Mouse (Mus musculus) kidney, embryonic 16.5 days (tissue): ENCODE data around the gene Mad2l2. TPM values are rescaled to one million over a fixed set of nuclear protein-coding genes. Genes with fewer than 3 reads are reported as not detected.
"Not testable (repeated sequence)": the region's sequence is repeated elsewhere in the genome, so short reads cannot be mapped to it uniquely, and the experiment has no call there.

Experiments
- ATAC-seq: fragments of 200-750 bp; cut with Nextera tagmentation; 2 replicates; pipeline ENCODE4 v1.8.0; 2017; ENCODE audit warnings: moderate TSS enrichment; ENCODE audit not compliant: low FRiP score, low TSS enrichment
- H3K27ac ChIP-seq: fragments of 300-500 bp; sonication (generic); 2 replicates; pipeline ENCODE4 v1.5.1; 2014; ENCODE audit warnings: low read length
- H3K27me3 ChIP-seq: fragments of 300-500 bp; sonication (generic); 2 replicates; pipeline ENCODE4 v1.6.1; 2014; ENCODE audit warnings: low read length, control low read depth, mixed read lengths; ENCODE audit not compliant: insufficient read depth
- H3K36me3 ChIP-seq: fragments of 300-500 bp; sonication (generic); 2 replicates; pipeline ENCODE4 v1.6.1; 2014; ENCODE audit warnings: low read length, control low read depth, mixed read lengths; ENCODE audit not compliant: insufficient read depth
- H3K4me1 ChIP-seq: fragments of 300-500 bp; sonication (generic); 2 replicates; pipeline ENCODE4 v1.6.1; 2014; ENCODE audit warnings: low read length, control low read depth, mixed read lengths; ENCODE audit not compliant: insufficient read depth
- H3K4me2 ChIP-seq: fragments of 300-500 bp; sonication (generic); replicated peaks from 2 replicates; pipeline ENCODE4 v1.6.1; 2014; ENCODE audit warnings: low read depth, low read length
- H3K4me3 ChIP-seq: fragments of 300-500 bp; sonication (generic); 2 replicates; pipeline ENCODE4 v1.5.1; 2014; ENCODE audit warnings: mild to moderate bottlenecking, low read length
- H3K9ac ChIP-seq: fragments of 300-500 bp; sonication (generic); replicated peaks from 2 replicates; pipeline ENCODE4 v1.6.1; 2014; ENCODE audit warnings: low read length
- H3K9me3 ChIP-seq: fragments of 300-500 bp; sonication (generic); 2 replicates; pipeline ENCODE4 v1.6.1; 2016; ENCODE audit warnings: low read length, control low read depth
- WGBS: fragments of 180-500 bp; shearing (Covaris S2); extraction: QIAGEN DNeasy Blood & Tissue Kit; methylation state at CpG from one replicate; pipeline ENCODE4 v1.1.7; 2014; 5-methylcytosine and 5-hydroxymethylcytosine counted together
- polyA plus RNA-seq: library from polyadenylated mRNA; unstranded; fragments of >200 nt; fragmentation: Nextera tagmentation; extraction: Ambion mirVana; gene quantifications from 2 replicates; pipeline ENCODE4 v1.2.1, GENCODE M21; 2015

Mad2l2 gene
- polyA plus RNA-seq, 1 experiment from 2014 or later: 70.3 TPM

- no peak overlapping the region for H3K4me3 ChIP-seq
- no peaks in the 10 kb centered on the region for H3K9me3 ChIP-seq
- no peaks in the 10 kb centered on the region for H3K36me3 ChIP-seq
- H3K27me3 ChIP-seq: peaks cover 61% of the 10 kb centered on the region
- H3K4me2 ChIP-seq: no peak overlapping the region
- H3K9ac ChIP-seq: no peak overlapping the region
- no peaks in the 10 kb centered on the region for H3K4me1 ChIP-seq
- no peak overlapping the region for H3K27ac ChIP-seq
- no peak for ATAC-seq
- 23% methylated on average over 12 of the region's 12 CpGs for whole genome bisulfite sequencing
Measured at GRCm38 (mm10) chr4:148174495-148174862, 44.3 kb downstream of the Mad2l2 start.

GRCm38 (mm10) chr4:148176603-148177002 lies 46.4 kb downstream of the Mad2l2 start:
- not testable (repeated sequence) for H3K9me3 ChIP-seq, H3K27ac ChIP-seq, H3K9ac ChIP-seq, H3K36me3 ChIP-seq, H3K4me2 ChIP-seq, H3K4me3 ChIP-seq, H3K4me1 ChIP-seq, ATAC-seq
- peaks cover 44% of the 10 kb centered on the region for H3K27me3 ChIP-seq
- 59% methylated on average over 5 of the region's 6 CpGs for WGBS

GRCm38 (mm10) chr4:148177716-148178115 lies 47.5 kb downstream of the Mad2l2 start:
- Histone ChIP-seq H3K4me1 (no peaks in the 10 kb centered on the region), H3K36me3 (no peaks in the 10 kb centered on the region), H3K27me3 (peaks cover 34% of the 10 kb centered on the region), H3K4me2 (no peak overlapping the region), H3K9me3 (no peaks in the 10 kb centered on the region), H3K27ac (no peak overlapping the region), H3K9ac (no peak overlapping the region), H3K4me3 (no peak overlapping the region)
- ATAC-seq: no peak

- H3K9ac ChIP-seq: no peak overlapping the region
- H3K27ac ChIP-seq: no peak overlapping the region
- 88% methylated on average over 12 of the region's 12 CpGs for WGBS
- no peak overlapping the region for H3K4me2 ChIP-seq
- no peaks in the 10 kb centered on the region for H3K4me1 ChIP-seq
- 0 out of 2 replicates have a peak, but pooled peaks cover under 1% of the 10 kb centered on the region for H3K27me3 ChIP-seq
- H3K9me3 ChIP-seq: no peaks in the 10 kb centered on the region
- no peaks in the 10 kb centered on the region for H3K36me3 ChIP-seq
- ATAC-seq: no peak
- no peak overlapping the region for H3K4me3 ChIP-seq
Measured at GRCm38 (mm10) chr4:148181483-148181882, 51.3 kb downstream of the Mad2l2 start.

- Histone ChIP-seq H3K27me3 (no peaks in the 10 kb centered on the region), H3K9me3 (no peaks in the 10 kb centered on the region), H3K9ac (no peak overlapping the region), H3K27ac (no peak overlapping the region), H3K4me2 (no peak overlapping the region), H3K4me3 (no peak overlapping the region), H3K4me1 (no peaks in the 10 kb centered on the region), H3K36me3 (no peaks in the 10 kb centered on the region)
- no peak for ATAC-seq
- 40% methylated on average over 8 of the region's 8 CpGs for WGBS
Measured at GRCm38 (mm10) chr4:148182363-148182762, 52.2 kb downstream of the Mad2l2 start.

GRCm38 (mm10) chr4:148184564-148184963 lies 54.4 kb downstream of the Mad2l2 start:
- H3K9ac ChIP-seq: no peak overlapping the region
- no peaks in the 10 kb centered on the region for H3K27me3 ChIP-seq
- no peaks in the 10 kb centered on the region for H3K36me3 ChIP-seq
- no peaks in the 10 kb centered on the region for H3K9me3 ChIP-seq
- no peak overlapping the region for H3K27ac ChIP-seq
- no peaks in the 10 kb centered on the region for H3K4me1 ChIP-seq
- no peak overlapping the region for H3K4me2 ChIP-seq
- no peak overlapping the region for H3K4me3 ChIP-seq
- 59% methylated on average over 9 of the region's 9 CpGs for WGBS
- no peak for ATAC-seq

GRCm38 (mm10) chr4:148185819-148186218 lies 55.6 kb downstream of the Mad2l2 start:
- WGBS: 64% methylated on average over 4 of the region's 4 CpGs
- no peak overlapping the region for H3K27ac ChIP-seq
- H3K27me3 ChIP-seq: no peaks in the 10 kb centered on the region
- no peak overlapping the region for H3K4me3 ChIP-seq
- no peak overlapping the region for H3K4me2 ChIP-seq
- H3K4me1 ChIP-seq: no peaks in the 10 kb centered on the region
- no peak overlapping the region for H3K9ac ChIP-seq
- ATAC-seq: no peak
- H3K36me3 ChIP-seq: no peaks in the 10 kb centered on the region
- H3K9me3 ChIP-seq: no peaks in the 10 kb centered on the region

- 97% methylated on average over 1 of the region's 1 CpGs for WGBS
- not testable (repeated sequence) for H3K27me3 ChIP-seq, H3K36me3 ChIP-seq, H3K27ac ChIP-seq, H3K4me1 ChIP-seq, H3K4me3 ChIP-seq, H3K9me3 ChIP-seq, H3K4me2 ChIP-seq, H3K9ac ChIP-seq, ATAC-seq
Measured at GRCm38 (mm10) chr4:148188767-148189166, 58.6 kb downstream of the Mad2l2 start.

GRCm38 (mm10) chr4:148192707-148193245 lies 62.6 kb downstream of the Mad2l2 start:
- H3K27ac ChIP-seq: no peak overlapping the region
- no peak overlapping the region for H3K4me3 ChIP-seq
- H3K4me2 ChIP-seq: no peak overlapping the region
- H3K27me3 ChIP-seq: no peaks in the 10 kb centered on the region
- H3K9me3 ChIP-seq: no peaks in the 10 kb centered on the region
- H3K4me1 ChIP-seq: 0 out of 2 replicates have a peak, but pooled peaks cover 4% of the 10 kb centered on the region
- H3K9ac ChIP-seq: no peak overlapping the region
- no peak for ATAC-seq
- 31% methylated on average over 11 of the region's 11 CpGs for WGBS
- no peaks in the 10 kb centered on the region for H3K36me3 ChIP-seq

GRCm38 (mm10) chr4:148194400-148194799 lies 64.2 kb downstream of the Mad2l2 start:
- no peak for ATAC-seq
- H3K4me2 ChIP-seq: no peak overlapping the region
- no peaks in the 10 kb centered on the region for H3K9me3 ChIP-seq
- no peaks in the 10 kb centered on the region for H3K36me3 ChIP-seq
- H3K27ac ChIP-seq: no peak overlapping the region
- H3K4me3 ChIP-seq: no peak overlapping the region
- 0 out of 2 replicates have a peak, but pooled peaks cover 4% of the 10 kb centered on the region for H3K4me1 ChIP-seq
- H3K9ac ChIP-seq: no peak overlapping the region
- no peaks in the 10 kb centered on the region for H3K27me3 ChIP-seq
